Mouse (Mus musculus): Measurements from ENCODE around the gene Acsf3.

- TF ChIP-seq CTCF (IDR thresholded peaks at IDR 0.05; ENCODE audit: low read depth) (no peak), EP300 (optimal IDR thresholded peaks at IDR 0.05) (no peak)
These were observed 3.5 kb downstream of the Acsf3 start for GRCm38 (mm10) chr8:122778703-122779239.
